Mouse (Mus musculus) limb, embryonic 12.5 days (tissue): ENCODE data around the gene Scgn. TPM values are rescaled to one million over a fixed set of nuclear protein-coding genes. Genes with fewer than 3 reads are reported as not detected.

Experiments
- ATAC-seq: fragments of 200-750 bp; cut with Nextera tagmentation; 2 replicates; pipeline ENCODE4 v1.8.0; 2017; ENCODE audit warnings: low read depth, moderate TSS enrichment; ENCODE audit not compliant: insufficient number of reproducible peaks, insufficient read depth, low FRiP score, low TSS enrichment
- H3K27ac ChIP-seq: fragments of 300-500 bp; sonication (generic); 2 replicates; pipeline ENCODE4 v1.5.1; 2016; ENCODE audit warnings: mild to moderate bottlenecking, moderate library complexity
- H3K27me3 ChIP-seq: fragments of 300-500 bp; sonication (generic); 2 replicates; pipeline ENCODE4 v1.6.1; 2016; ENCODE audit warnings: mild to moderate bottlenecking, moderate library complexity
- H3K36me3 ChIP-seq: fragments of 300-500 bp; sonication (generic); 2 replicates; pipeline ENCODE4 v1.6.1; 2016; ENCODE audit warnings: mild to moderate bottlenecking, moderate library complexity
- H3K4me1 ChIP-seq: fragments of 300-500 bp; sonication (generic); replicated peaks from 2 replicates; pipeline ENCODE4 v1.6.1; 2016
- H3K4me2 ChIP-seq: fragments of 300-500 bp; sonication (generic); 2 replicates; pipeline ENCODE4 v1.6.1; 2016; ENCODE audit warnings: mild to moderate bottlenecking, moderate library complexity
- H3K4me3 ChIP-seq: fragments of 300-500 bp; sonication (generic); replicated peaks from 2 replicates; pipeline ENCODE4 v1.5.1; 2016; ENCODE audit warnings: mild to moderate bottlenecking
- H3K9ac ChIP-seq: fragments of 300-500 bp; sonication (generic); replicated peaks from 2 replicates; pipeline ENCODE4 v1.6.1; 2016; ENCODE audit warnings: mild to moderate bottlenecking, moderate library complexity
- H3K9me3 ChIP-seq: fragments of 300-500 bp; sonication (generic); 2 replicates; pipeline ENCODE4 v1.6.1; 2016; ENCODE audit warnings: mild to moderate bottlenecking, moderate library complexity
- WGBS: fragments of 180-500 bp; shearing (Covaris S2); methylation state at CpG from one replicate; pipeline ENCODE4 v1.1.7; 2016; 5-methylcytosine and 5-hydroxymethylcytosine counted together
- polyA plus RNA-seq: library from polyadenylated mRNA; unstranded; fragments of >200 nt; fragmentation: Nextera tagmentation; extraction: Ambion mirVana; gene quantifications from 2 replicates; pipeline ENCODE4 v1.2.1, GENCODE M21; 2016

Scgn gene
- not detected in 2 replicates for polyA plus RNA-seq

GRCm38 (mm10) chr13:23990928-23991327 lies at the start of gene Scgn:
TSS of gene Scgn (minus strand) at chr13:23991214.
- no peak for ATAC-seq
- no peak within 1 kb of the TSS; the same call in 1 of the 2 replicates for H3K4me3 ChIP-seq
- under 1% methylated on average over 20 of the region's 20 CpGs for WGBS
- H3K36me3 ChIP-seq = no peaks in the 10 kb centered on the region
- no peak within 1 kb of the TSS for H3K27ac ChIP-seq
- H3K4me2 ChIP-seq = peak within 1 kb of the TSS; percentile 20; the same call in 1 of the 2 replicates
- H3K9me3 ChIP-seq = no peaks in the 10 kb centered on the region
- peaks cover 35% of the 10 kb centered on the region for H3K27me3 ChIP-seq
- no peak within 1 kb of the TSS for H3K9ac ChIP-seq
- 0 out of 2 replicates have a peak, but pooled peaks cover 3% of the 10 kb centered on the region for H3K4me1 ChIP-seq

GRCm38 (mm10) chr13:24040221-24040620 lies 49.2 kb upstream of the Scgn start:
- 91% methylated on average over 7 of the region's 7 CpGs for WGBS
- Histone ChIP-seq H3K9me3 (no peaks in the 10 kb centered on the region), H3K4me3 (no peak overlapping the region)

GRCm38 (mm10) chr13:24037502-24037901 lies 46.5 kb upstream of the Scgn start:
- Histone ChIP-seq H3K9me3 (no peaks in the 10 kb centered on the region), H3K27me3 (no peaks in the 10 kb centered on the region), H3K9ac (no peak overlapping the region), H3K27ac (no peak overlapping the region), H3K4me1 (no peaks in the 10 kb centered on the region), H3K36me3 (peaks cover 17% of the 10 kb centered on the region), H3K4me2 (no peak overlapping the region), H3K4me3 (no peak overlapping the region)
- 90% methylated on average over 3 of the region's 3 CpGs for WGBS
- ATAC-seq = no peak

More at GRCm38 (mm10) chr13:24040221-24040620, 49.2 kb upstream of the Scgn start:
- H3K4me2 ChIP-seq = no peak overlapping the region
- H3K4me1 ChIP-seq = no peaks in the 10 kb centered on the region
- no peak for ATAC-seq
- no peak overlapping the region for H3K9ac ChIP-seq
- H3K27me3 ChIP-seq = no peaks in the 10 kb centered on the region
- peaks cover 30% of the 10 kb centered on the region for H3K36me3 ChIP-seq
- H3K27ac ChIP-seq = no peak overlapping the region

- no peak overlapping the region for H3K4me2 ChIP-seq
- H3K9me3 ChIP-seq = no peaks in the 10 kb centered on the region
- peaks cover 8% of the 10 kb centered on the region; the same call in 1 of the 2 replicates for H3K36me3 ChIP-seq
- no peaks in the 10 kb centered on the region for H3K4me1 ChIP-seq
- WGBS = 83% methylated on average over 18 of the region's 18 CpGs
- H3K27ac ChIP-seq = no peak overlapping the region
- no peak for ATAC-seq
- no peaks in the 10 kb centered on the region for H3K27me3 ChIP-seq
- no peak overlapping the region for H3K9ac ChIP-seq
- H3K4me3 ChIP-seq = no peak overlapping the region
These were observed 45.1 kb upstream of the Scgn start for GRCm38 (mm10) chr13:24036150-24036549.

- no peak overlapping the region for H3K4me3 ChIP-seq
- no peak for ATAC-seq
- 62% methylated on average over 5 of the region's 5 CpGs for WGBS
These were observed 36.5 kb upstream of the Scgn start for GRCm38 (mm10) chr13:24027191-24028170.

GRCm38 (mm10) chr13:24018515-24018914 lies 27.5 kb upstream of the Scgn start:
- WGBS = 89% methylated on average over 4 of the region's 4 CpGs
- Histone ChIP-seq H3K4me3 (no peak overlapping the region), H3K9ac (no peak overlapping the region), H3K9me3 (no peaks in the 10 kb centered on the region), H3K4me1 (no peaks in the 10 kb centered on the region), H3K36me3 (0 out of 2 replicates have a peak, but pooled peaks cover 5% of the 10 kb centered on the region), H3K27me3 (no peaks in the 10 kb centered on the region), H3K4me2 (no peak overlapping the region), H3K27ac (no peak overlapping the region)
- ATAC-seq = no peak

More at GRCm38 (mm10) chr13:24027191-24028170, 36.5 kb upstream of the Scgn start:
- no peak overlapping the region for H3K27ac ChIP-seq
- H3K27me3 ChIP-seq = no peaks in the 10 kb centered on the region
- peaks cover 8% of the 10 kb centered on the region; the same call in 1 of the 2 replicates for H3K36me3 ChIP-seq
- no peaks in the 10 kb centered on the region for H3K9me3 ChIP-seq
- H3K4me1 ChIP-seq = 0 out of 2 replicates have a peak, but pooled peaks cover 4% of the 10 kb centered on the region
- no peak overlapping the region for H3K9ac ChIP-seq
- no peak overlapping the region for H3K4me2 ChIP-seq

GRCm38 (mm10) chr13:24005528-24005927 lies 14.5 kb upstream of the Scgn start:
- H3K9me3 ChIP-seq = no peaks in the 10 kb centered on the region
- no peaks in the 10 kb centered on the region for H3K36me3 ChIP-seq
- no peaks in the 10 kb centered on the region for H3K27me3 ChIP-seq
- H3K4me3 ChIP-seq = no peak overlapping the region
- no peak for ATAC-seq
- no peak overlapping the region for H3K27ac ChIP-seq
- 88% methylated on average over 2 of the region's 2 CpGs for WGBS
- no peak overlapping the region for H3K4me2 ChIP-seq
- H3K9ac ChIP-seq = no peak overlapping the region
- H3K4me1 ChIP-seq = 0 out of 2 replicates have a peak, but pooled peaks cover 8% of the 10 kb centered on the region

GRCm38 (mm10) chr13:24001797-24002196 lies 10.8 kb upstream of the Scgn start:
- no peak for ATAC-seq
- no peak overlapping the region for H3K4me2 ChIP-seq
- 0 out of 2 replicates have a peak, but pooled peaks cover 3% of the 10 kb centered on the region for H3K27me3 ChIP-seq
- 73% methylated on average over 2 of the region's 2 CpGs for WGBS
- H3K4me3 ChIP-seq = no peak overlapping the region
- H3K27ac ChIP-seq = no peak overlapping the region
- H3K4me1 ChIP-seq = no peaks in the 10 kb centered on the region
- no peaks in the 10 kb centered on the region for H3K9me3 ChIP-seq
- no peaks in the 10 kb centered on the region for H3K36me3 ChIP-seq
- H3K9ac ChIP-seq = no peak overlapping the region

GRCm38 (mm10) chr13:24001081-24001480 lies 10.1 kb upstream of the Scgn start:
- H3K9me3 ChIP-seq = no peaks in the 10 kb centered on the region
- H3K36me3 ChIP-seq = no peaks in the 10 kb centered on the region
- no peak overlapping the region for H3K9ac ChIP-seq
- H3K27me3 ChIP-seq = peaks cover 4% of the 10 kb centered on the region; the same call in 1 of the 2 replicates
- no peaks in the 10 kb centered on the region for H3K4me1 ChIP-seq
- 85% methylated on average over 2 of the region's 2 CpGs for WGBS
- H3K4me3 ChIP-seq = no peak overlapping the region
- H3K27ac ChIP-seq = no peak overlapping the region
- ATAC-seq = no peak
- H3K4me2 ChIP-seq = no peak overlapping the region

- Histone ChIP-seq H3K4me2 (no peak overlapping the region), H3K9ac (no peak overlapping the region), H3K27me3 (peaks cover 12% of the 10 kb centered on the region), H3K9me3 (no peaks in the 10 kb centered on the region), H3K4me1 (no peaks in the 10 kb centered on the region), H3K4me3 (no peak overlapping the region), H3K27ac (no peak overlapping the region), H3K36me3 (no peaks in the 10 kb centered on the region)
- no peak for ATAC-seq
- 89% methylated on average over 1 of the region's 2 CpGs for WGBS
These were observed 7.8 kb upstream of the Scgn start for GRCm38 (mm10) chr13:23998826-23999225.

- H3K4me2 ChIP-seq = no peak overlapping the region
- WGBS = 74% methylated on average over 3 of the region's 3 CpGs
- 0 out of 2 replicates have a peak, but pooled peaks cover 3% of the 10 kb centered on the region for H3K4me1 ChIP-seq
- no peaks in the 10 kb centered on the region for H3K36me3 ChIP-seq
- H3K27ac ChIP-seq = no peak overlapping the region
- no peak overlapping the region for H3K4me3 ChIP-seq
- peaks cover 41% of the 10 kb centered on the region for H3K27me3 ChIP-seq
- ATAC-seq = no peak
- no peaks in the 10 kb centered on the region for H3K9me3 ChIP-seq
- no peak overlapping the region for H3K9ac ChIP-seq
These were observed 3.7 kb upstream of the Scgn start for GRCm38 (mm10) chr13:23994756-23995155.
